Mouse (Mus musculus) embryo, embryonic 10 days (tissue): Measurements from ENCODE around the gene Mst1.

ENCODE experiments used
- DNase-seq: peaks from one replicate; pipeline ENCODE4 v3.0.0-alpha.2; 2015; ENCODE audit warnings: low spot score

The Mst1 gene

DNA sequence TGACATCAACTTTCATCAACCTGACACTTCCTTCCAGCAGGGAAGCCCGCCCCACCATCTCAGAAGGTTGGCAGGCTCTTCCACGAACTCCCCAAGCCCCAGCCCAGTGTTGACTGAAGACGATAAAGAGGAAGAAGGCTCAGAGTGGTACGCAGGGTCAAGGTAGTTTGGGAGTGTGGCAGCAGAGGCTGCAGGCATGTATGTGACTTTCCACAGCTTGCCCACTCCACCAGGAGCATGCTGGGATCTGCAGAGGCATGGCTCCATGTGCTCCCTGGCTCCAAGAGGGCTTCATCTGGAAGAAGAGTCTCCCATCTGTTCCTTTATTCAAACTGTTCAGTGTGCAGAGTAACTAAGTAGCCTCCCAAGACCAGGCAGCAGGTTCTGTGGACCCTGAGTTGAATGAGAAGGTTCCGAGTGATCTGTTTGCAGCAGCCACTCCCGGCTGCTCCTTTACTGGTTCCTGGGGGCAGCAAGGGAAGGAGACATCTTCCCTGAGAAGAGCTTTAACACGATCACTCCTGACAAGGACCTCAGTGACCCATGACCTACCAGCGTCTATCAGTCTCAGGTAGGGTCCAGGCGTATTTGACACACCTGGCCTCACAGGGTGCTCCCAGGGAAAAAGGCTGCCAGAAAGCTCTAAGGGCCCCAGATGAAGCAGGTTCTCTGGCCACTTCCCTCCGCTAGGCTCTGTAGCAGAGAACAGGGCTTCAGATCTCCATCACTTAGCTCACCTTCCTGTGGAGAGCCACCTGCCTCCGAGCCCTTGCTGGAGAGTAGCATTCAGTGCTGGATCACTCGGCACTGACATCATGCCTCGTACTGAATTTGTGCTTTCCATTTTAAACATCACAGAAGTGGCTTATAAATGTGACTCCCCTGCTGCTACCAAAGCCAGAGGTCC, 49.1 kb downstream of the Mst1 start:
- no peak for DNase-seq

DNA sequence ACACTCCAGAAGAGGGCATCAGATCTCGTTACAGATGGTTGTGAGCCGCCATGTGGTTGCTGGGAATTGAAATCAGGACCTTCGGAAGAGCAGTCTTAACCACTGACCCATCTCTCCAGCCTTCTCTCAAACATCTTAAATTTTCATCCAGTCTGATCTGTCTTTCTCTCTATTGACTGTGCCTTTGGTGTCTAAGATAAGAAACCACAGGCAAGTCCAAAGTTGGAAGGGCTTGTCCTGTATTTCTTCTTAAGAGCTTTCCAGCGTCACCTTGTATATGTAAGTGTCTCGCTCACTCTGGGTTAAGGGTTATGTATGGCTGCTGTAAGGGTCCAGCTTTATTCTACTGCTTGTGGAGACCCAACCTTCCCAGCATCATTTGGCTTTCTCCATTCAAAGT, 51.3 kb downstream of the Mst1 start:
- no peak for DNase-seq

DNA sequence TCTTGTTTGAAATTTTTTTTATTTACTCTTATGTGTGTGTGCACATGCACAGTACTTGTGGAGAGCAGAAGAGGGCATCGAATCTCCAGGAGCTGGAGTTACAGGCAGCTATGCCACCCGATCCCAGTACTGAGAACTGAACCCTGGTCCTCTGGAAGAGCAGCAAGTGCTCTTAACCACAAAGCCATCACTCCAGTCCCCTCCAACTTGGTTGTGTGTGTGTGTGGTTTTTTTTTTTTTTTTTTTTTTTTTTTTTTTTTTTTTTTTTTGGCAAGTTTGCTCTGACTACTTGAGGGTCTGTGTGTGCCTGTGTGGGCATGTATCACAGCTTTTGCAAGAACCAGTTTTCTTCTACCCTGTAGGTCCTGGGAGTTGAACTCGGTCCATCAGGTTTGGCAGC, 52.1 kb downstream of the Mst1 start:
- no peak for DNase-seq

DNA sequence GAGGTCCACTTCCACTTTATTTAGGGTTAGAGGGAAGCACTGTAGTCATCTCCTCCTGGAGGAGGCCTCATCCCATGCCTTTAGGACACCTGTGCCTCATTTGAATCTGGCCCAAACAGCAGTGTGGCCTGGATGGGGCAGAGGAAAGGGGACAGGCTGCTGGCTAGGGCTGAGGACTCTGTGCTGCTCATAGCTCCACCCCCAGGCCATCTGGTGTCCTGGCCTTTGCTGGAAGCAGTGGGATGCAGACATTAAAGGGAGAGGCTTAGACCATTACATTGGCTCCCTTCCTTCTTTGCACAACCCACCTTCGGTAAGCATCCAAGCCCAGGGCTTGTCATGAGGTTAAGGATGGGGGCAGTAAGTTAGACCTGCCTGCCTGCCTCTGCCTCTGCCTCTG, 53.2 kb downstream of the Mst1 start:
- no peak for DNase-seq
